Mouse (Mus musculus): ENCODE measurements around the gene Rmdn3. TPM values are rescaled to one million over a fixed set of nuclear protein-coding genes. Genes with fewer than 3 reads are reported as not detected.

The Rmdn3 gene
- 10 to 100 TPM; 46.5 to 55.6 TPM for total RNA-seq (2021)
- long read RNA-seq, experiment 1, transcript Rmdn3-201 (13 exons, 2,249 nt), result major isoform, 53 of 72 reads
- long read RNA-seq, experiment 1, partial matches to known transcripts, result 3 of 72 reads
- long read RNA-seq, experiment 1, other reads (novel, unspliced or antisense), result 16 of 72 reads
- long read RNA-seq, experiment 2, transcript Rmdn3-201 (13 exons, 2,249 nt), result major isoform, 78 of 97 reads
- long read RNA-seq, experiment 2, partial matches to known transcripts, result 6 of 97 reads
- long read RNA-seq, experiment 2, other reads (novel, unspliced or antisense), result 13 of 97 reads

DNA sequence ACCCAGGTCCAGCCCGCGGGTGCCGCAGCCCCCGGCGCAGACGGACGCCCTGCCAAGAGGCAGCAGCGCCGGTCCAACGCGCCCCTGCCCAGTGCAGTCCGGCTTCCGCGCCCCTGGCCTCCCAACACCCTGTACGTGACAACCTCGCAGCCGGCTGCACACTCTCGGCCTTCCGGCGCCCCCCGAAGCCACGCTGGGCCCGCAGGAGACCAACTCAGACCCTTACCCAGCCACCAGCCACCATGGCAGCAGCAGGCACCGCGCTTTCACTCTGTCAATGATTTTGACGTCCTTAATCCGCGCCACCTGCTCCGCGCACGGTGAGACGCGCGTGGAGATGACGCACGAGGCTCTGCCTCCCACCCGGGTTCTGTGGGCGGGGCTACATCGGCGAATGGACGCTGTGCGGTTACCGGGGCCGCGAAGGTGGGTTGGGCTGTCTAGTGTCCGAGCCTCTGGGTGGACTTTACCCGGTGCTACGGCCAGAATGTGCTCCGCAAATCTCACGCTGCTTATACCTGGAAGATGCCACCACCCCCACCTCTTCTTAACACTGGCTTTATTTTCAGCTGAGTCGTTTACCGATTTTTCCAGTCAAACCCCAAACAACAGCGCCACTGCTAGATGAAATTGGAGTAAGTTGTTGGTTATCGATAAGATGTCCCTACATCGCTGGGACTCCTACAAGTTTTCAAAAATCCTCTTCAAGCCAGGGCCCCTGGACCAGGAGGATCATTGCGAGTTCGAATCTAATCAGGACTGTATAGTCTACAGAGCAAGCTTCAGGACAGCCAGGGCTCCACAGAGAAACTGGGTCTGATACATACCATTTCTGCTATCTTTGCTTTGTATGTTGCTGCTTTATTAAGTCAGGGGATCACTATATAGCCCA is at the start of gene Rmdn3:
Gene Rmdn3, minus strand, starts transcription at position 354 of the 892 bp plus-strand sequence.
- DNase-seq (ENCODE audit: low spot score in 2 of 2), result peak; percentile 94 to 97

DNA sequence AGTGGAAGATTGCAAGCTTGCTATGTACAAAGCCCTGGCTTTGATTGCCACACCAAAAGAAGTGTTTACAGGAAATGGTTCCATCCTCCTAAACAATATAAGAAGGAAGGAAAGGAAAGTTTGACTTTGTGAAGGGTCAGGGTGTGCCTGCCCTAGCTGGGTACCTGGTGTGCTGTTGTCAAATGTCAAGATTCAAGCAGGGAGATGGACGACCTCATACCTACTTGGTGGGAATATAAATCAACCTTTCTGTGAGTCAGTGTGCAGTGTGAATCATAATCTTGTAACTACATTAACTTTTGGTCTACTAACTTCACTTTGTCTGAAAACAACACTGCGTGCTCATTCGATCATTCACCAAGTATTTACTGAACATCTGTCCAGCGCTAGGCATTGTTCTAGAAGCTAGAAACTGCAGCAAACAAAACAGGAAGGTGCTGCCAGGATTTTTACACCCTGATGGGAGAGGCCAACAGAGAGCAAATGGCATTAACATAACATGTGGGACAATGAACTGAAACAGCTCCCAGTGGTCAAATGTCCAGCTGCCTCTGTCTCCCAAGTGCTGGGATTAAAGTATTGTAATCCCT is 47.1 kb upstream of the Rmdn3 start:
- DNase-seq (ENCODE audit: low spot score in 2 of 2), result no peak

- no peak for DNase-seq (ENCODE audit: low spot score in 2 of 2)
Measured at GRCm38 (mm10) chr2:119202914-119203453, 46.1 kb upstream of the Rmdn3 start.

DNA sequence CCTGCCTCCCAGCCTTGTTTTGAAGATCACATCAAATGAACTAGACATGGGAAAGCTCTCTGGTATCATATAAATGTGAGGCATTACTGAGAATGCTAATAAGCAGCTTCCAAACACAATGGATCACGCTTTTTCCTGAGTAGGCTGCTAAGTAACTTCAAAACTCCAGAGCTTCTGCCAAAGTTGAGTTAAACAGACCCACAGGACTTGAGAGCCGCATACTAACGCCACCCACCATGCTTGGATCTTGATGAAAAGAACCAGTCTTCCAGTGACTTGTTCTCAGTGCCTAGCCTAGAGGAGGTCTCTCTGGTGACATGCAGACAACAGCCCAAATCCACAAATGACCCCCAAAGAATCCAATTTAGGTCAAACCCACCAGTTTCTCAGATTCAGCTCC is 42.1 kb upstream of the Rmdn3 start:
- DNase-seq (ENCODE audit: low spot score in 2 of 2), result no peak

DNA sequence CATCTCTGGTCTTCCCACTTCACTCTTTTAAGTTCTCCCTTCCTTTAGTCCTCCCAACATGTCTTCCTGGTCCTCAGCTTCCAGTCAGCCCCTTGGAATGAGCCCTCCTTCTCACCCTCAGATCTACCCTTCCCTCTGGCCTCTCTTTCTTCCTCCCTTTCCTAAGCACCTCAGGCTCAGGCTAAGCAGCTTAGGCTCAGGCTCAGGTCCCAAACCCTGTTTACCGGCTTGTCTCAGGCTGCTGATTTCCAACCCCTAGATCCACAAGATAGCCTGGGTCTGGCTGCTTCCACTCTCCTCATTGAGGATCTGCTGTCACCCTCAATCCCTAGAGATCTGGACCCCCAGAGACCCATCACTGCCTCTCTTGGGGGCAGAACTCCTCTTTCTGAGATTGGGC is 41.2 kb upstream of the Rmdn3 start:
- DNase-seq (ENCODE audit: low spot score in 2 of 2), result no peak

GRCm38 (mm10) chr2:119197493-119197892 is 40.7 kb upstream of the Rmdn3 start:
- DNase-seq (ENCODE audit: low spot score in 2 of 2), result no peak

DNA sequence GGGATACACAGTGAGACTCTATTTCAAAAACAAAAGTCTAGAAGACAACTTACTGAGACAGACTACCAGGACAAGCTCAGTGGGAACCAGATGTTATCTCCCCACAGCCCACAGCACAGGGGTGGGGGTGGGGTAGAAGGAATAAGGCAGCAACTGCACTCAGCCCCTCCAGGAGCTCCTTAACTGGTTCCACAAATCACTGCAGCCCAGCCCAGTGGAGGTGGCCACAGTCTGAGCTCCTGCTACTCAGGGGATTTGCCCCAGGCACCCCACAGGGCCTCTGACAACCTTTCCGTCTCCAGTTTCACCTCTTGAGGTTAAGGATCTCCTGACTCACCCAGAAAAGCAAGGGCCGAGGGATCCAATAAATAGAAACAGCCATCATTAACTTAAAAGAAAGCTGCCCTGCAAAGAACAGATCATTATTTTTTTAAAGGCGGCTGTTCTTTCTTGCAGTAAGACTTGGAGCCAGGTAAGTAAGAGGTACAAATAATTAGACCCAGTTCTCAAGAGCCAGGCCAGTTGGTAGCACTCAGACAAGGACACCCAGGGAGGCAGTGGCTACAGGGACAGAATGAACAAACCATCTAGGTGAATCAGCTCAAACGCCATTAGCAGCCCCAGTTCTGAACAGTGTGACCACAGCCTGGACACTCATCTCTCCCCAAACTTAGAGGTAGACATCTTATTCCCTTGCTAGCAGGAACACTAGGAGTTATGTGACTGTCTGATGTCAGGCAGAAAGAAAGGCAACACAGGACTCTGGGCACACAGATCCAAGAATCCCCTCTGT is 39.7 kb upstream of the Rmdn3 start:
- DNase-seq (ENCODE audit: low spot score in 2 of 2), result no peak

DNA sequence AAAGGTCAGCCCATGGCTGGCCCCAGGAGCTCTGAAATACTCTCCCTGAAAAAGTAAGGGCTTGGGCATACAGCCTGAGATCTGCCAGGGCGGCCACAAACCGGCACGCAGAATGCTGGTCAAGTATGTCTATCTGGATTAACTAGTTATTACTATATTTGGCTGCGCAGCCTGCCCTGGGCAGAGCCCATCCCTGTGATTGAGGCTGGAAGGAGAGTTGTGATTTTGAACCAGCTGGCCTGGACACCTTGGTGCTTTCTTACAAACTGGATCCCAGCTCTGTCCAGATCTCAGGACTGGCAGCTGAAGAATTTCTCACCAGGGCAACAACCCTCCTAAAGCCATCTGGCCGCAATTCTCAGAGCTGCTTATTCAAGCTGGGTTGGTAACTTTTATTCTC is 37.3 kb upstream of the Rmdn3 start:
- DNase-seq (ENCODE audit: low spot score in 2 of 2), result no peak

- no peak for DNase-seq (ENCODE audit: low spot score in 2 of 2)
Measured at GRCm38 (mm10) chr2:119190969-119191368, 34.1 kb upstream of the Rmdn3 start.

DNA sequence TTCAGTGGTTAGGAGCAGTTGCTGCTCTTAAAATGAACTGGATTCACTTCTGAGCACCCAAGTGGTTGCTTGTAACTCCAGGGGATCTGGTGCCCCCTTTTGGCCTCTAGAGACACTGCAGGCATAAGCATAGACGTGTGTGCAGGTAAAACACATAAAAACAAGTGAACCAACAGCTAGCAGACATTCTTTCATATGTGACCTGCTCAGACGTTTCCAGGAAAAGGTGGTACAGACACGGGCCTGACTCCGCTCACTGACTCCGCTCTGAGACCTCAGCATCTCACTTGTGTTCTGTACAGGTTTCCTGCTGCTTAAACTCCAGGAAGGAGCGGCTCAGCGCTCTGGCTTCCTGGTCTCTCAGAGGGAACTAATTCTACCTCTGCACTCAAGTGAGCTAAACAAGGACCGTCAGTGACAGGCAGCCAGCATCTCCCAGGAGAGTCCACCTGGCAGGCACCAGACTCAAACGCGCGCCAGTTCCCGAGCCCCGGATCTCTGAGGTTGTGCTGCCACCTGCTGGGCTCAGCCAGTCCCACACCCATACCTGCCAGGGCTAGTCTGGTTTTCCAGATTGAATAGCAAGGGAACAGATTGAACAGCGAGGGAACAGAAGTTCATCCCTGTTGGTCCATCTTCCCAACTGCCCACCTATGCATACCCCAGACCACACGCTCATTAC is 32.3 kb upstream of the Rmdn3 start:
- DNase-seq (ENCODE audit: low spot score in 2 of 2), result peak; percentile 80 to 85

- no peak for DNase-seq (ENCODE audit: low spot score in 2 of 2)
Measured at GRCm38 (mm10) chr2:119182914-119183313, 26.1 kb upstream of the Rmdn3 start.

DNA sequence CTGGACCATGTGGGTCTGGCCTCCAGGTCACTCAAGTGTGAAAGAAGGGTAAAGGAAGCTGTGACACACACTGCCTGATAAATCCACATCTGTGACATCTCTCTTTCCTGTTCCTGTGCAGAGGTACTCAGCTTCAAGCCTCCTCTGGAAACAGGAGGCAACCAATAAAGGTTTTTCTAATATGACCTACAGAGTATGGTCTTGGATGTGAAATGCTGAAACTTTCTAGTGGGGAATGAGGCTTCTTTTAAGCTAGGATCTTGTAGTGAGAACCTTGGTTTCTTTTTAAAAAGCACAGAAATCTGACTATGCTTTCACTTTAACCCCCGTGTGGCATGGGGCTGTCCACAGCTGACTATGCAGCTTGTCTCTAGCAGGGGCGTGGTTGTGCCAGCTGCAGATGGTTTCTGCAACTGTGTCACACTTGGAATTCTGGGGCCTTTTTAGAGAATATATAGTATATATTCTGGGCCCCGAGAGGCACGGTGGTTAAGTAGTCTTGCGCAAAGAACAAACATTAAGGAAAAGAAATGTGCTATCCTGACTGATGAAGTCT is 20.6 kb upstream of the Rmdn3 start:
- DNase-seq (ENCODE audit: low spot score in 2 of 2), result no peak

- DNase-seq (ENCODE audit: low spot score in 2 of 2), result no peak
Measured at GRCm38 (mm10) chr2:119176761-119177160, 19.9 kb upstream of the Rmdn3 start.

- DNase-seq (ENCODE audit: low spot score in 2 of 2), result no peak
Measured at GRCm38 (mm10) chr2:119175614-119176013, 18.8 kb upstream of the Rmdn3 start.

DNA sequence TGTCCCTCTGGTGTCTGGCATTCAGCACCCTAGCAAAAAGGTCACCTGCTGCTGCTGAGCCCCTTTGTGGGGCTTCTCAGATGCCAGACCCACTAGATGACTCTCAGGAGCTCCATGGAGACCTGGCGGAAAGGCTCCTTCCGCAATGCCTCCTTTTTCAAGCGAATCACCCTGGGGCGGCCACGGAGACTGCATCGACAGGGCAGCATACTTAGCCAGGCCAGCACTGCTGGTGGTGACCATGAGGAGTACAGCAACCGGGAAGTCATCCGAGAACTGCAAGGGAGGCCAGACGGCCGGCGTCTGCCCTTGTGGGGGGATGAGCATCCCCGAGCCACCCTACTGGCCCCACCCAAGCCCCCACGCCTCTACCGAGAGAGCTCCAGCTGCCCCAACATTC is 18.0 kb upstream of the Rmdn3 start:
- no peak for DNase-seq (ENCODE audit: low spot score in 2 of 2)

DNA sequence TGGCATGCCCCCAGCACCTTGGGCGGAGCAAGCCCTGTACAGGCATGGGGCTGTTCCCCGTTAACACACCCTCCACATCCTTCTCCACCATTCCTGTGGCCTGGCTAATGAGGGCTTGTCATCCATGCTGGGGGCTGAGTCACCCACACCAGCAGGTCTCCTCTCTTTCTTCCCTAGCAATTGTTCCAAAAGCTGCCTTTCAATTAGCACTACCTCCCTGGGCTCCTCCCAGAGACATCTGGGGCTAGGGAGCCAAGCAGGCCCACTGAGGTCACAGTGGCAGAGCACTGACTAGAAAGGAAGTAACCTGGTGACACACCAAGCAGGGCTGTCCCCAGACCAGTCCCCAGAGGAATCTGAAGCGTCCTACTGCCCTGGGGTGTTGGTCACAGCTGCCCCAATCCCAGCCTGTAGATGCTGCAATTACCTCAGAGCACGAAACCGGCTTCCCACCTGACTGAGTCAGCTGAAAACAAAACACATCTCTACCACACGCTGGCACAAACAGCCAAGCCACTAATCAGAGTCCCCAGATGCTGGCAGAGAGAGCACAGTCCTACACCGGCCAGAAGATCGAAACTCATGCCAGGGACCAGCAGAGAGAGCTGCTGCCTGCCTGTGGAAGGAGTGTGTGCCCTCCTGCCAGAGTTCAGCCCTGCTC is 17.3 kb upstream of the Rmdn3 start, which contains the start of gene Gm14137:
Gene Gm14137, plus strand, starts transcription at position 519 of the 661 bp plus-strand sequence.
- DNase-seq (ENCODE audit: low spot score in 2 of 2), result no peak

- DNase-seq (ENCODE audit: low spot score in 2 of 2), result peak in 1 of 2 experiments; percentile 44
Measured at GRCm38 (mm10) chr2:119172862-119173576, 16.2 kb upstream of the Rmdn3 start.

- no peak for DNase-seq (ENCODE audit: low spot score in 2 of 2)
Measured at GRCm38 (mm10) chr2:119172446-119172845, 15.6 kb upstream of the Rmdn3 start.

DNA sequence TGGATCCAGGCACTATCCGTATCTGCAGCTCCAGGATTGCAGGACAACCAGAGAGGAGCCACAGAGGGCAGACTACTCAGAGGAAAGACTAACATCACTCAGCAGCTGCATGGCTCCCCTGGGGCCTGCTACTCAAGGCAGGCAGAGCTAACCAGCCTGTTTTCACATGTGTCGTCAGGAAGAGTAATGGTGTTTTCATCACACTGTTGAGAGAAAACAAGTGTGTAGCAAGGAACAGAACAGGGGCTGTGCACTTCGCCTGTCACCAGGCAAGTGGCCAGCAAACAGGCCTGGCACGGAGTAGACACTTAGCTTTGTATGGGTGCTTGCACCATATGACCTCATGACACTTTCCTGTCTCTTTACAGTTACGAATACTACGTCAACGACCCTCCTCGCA is 14.7 kb upstream of the Rmdn3 start:
- DNase-seq (ENCODE audit: low spot score in 2 of 2), result no peak

Data from layer of hippocampus, postnatal 14 days (tissue).